Mouse (Mus musculus) layer of hippocampus, adult 8-10 months (tissue): Measurements from ENCODE around the gene Cklf. TPM values are rescaled to one million over a fixed set of nuclear protein-coding genes. Genes with fewer than 3 reads are reported as not detected.
A peak's percentile ranks its signal among the peaks of the same experiment; 100 is the strongest.

ENCODE experiments used
- DNase-seq, 2 experiments: peaks; one replicate each; pipeline ENCODE4 v3.0.0; 2022; ENCODE audit warnings: low spot score in 2 of 2
- total RNA-seq, 4 experiments: library from RNA; stranded (reverse); gene quantifications; 2 replicates each; pipeline ENCODE4 v1.2.4; 2022

The Cklf gene
- total RNA-seq: 10 to 100 TPM in 1 of 4 experiments, 1 to 10 TPM in 3; 7.5 to 12.1 (median 8.4) TPM

GRCm38 (mm10) chr8:104250439-104251367 lies at the start of gene Cklf:
TSS of gene Cklf (plus strand) at chr8:104250861.
- DNase-seq: peak; percentile 49 to 71

- DNase-seq: no peak
These were observed 49.0 kb upstream of the Cklf start for GRCm38 (mm10) chr8:104201622-104202021.

- DNase-seq: no peak
These were observed 48.3 kb upstream of the Cklf start for GRCm38 (mm10) chr8:104202320-104202719.

GRCm38 (mm10) chr8:104205292-104205691 lies 45.4 kb upstream of the Cklf start:
- no peak for DNase-seq

GRCm38 (mm10) chr8:104217601-104218000 lies 33.1 kb upstream of the Cklf start:
- DNase-seq: no peak

GRCm38 (mm10) chr8:104219079-104219478 lies 31.6 kb upstream of the Cklf start:
- peak in 1 of 2 experiments; percentile 25 for DNase-seq

GRCm38 (mm10) chr8:104219806-104220205 lies 30.9 kb upstream of the Cklf start:
- peak; percentile 51 to 84 for DNase-seq

- DNase-seq: no peak
These were observed 23.6 kb upstream of the Cklf start for GRCm38 (mm10) chr8:104227048-104227447.

GRCm38 (mm10) chr8:104230377-104230776 lies 20.3 kb upstream of the Cklf start:
- no peak for DNase-seq

GRCm38 (mm10) chr8:104232039-104232438 lies 18.6 kb upstream of the Cklf start:
- no peak for DNase-seq

- no peak for DNase-seq
These were observed 17.7 kb upstream of the Cklf start for GRCm38 (mm10) chr8:104232919-104233318.

- DNase-seq: no peak
These were observed 16.1 kb upstream of the Cklf start for GRCm38 (mm10) chr8:104234573-104234972.

- DNase-seq: no peak
These were observed 11.2 kb upstream of the Cklf start for GRCm38 (mm10) chr8:104239418-104239861.

GRCm38 (mm10) chr8:104242038-104242644 lies 8.5 kb upstream of the Cklf start:
- no peak for DNase-seq

GRCm38 (mm10) chr8:104246621-104247020 lies 4.0 kb upstream of the Cklf start:
- DNase-seq: no peak

- DNase-seq: no peak
These were observed 3.4 kb upstream of the Cklf start for GRCm38 (mm10) chr8:104247054-104247907.

GRCm38 (mm10) chr8:104247908-104248275 lies 2.8 kb upstream of the Cklf start:
- peak in 1 of 2 experiments; percentile 14 for DNase-seq

GRCm38 (mm10) chr8:104248276-104248675 lies 2.4 kb upstream of the Cklf start, which contains the start of gene Tk2:
TSS of gene Tk2 (minus strand) at chr8:104248558.
- peak; percentile 60 to 70 for DNase-seq

GRCm38 (mm10) chr8:104249442-104249996 lies 1.1 kb upstream of the Cklf start:
- no peak for DNase-seq

- no peak for DNase-seq
These were observed 800 bp downstream of the Cklf start for GRCm38 (mm10) chr8:104251461-104251860.

GRCm38 (mm10) chr8:104253016-104253415 lies 2.4 kb downstream of the Cklf start:
- no peak for DNase-seq
